Mouse (Mus musculus) kidney, adult 2 months (tissue): ENCODE measurements around the gene Ppp1r3f.

Experiments
- CTCF ChIP-seq: fragments of 200-500 bp; conservative IDR thresholded peaks from 2 replicates; pipeline ENCODE4 v1.5.1; 2011; ENCODE audit warnings: low read depth, mild to moderate bottlenecking, control low read depth, low read length, moderate library complexity, mixed read lengths; ENCODE audit not compliant: insufficient read depth, insufficient read length
- POLR2A ChIP-seq: fragments of 200-500 bp; IDR thresholded peaks from one replicate; pipeline ENCODE4 v1.6.1; 2011; ENCODE audit warnings: low read depth, low read length, control low read depth

DNA sequence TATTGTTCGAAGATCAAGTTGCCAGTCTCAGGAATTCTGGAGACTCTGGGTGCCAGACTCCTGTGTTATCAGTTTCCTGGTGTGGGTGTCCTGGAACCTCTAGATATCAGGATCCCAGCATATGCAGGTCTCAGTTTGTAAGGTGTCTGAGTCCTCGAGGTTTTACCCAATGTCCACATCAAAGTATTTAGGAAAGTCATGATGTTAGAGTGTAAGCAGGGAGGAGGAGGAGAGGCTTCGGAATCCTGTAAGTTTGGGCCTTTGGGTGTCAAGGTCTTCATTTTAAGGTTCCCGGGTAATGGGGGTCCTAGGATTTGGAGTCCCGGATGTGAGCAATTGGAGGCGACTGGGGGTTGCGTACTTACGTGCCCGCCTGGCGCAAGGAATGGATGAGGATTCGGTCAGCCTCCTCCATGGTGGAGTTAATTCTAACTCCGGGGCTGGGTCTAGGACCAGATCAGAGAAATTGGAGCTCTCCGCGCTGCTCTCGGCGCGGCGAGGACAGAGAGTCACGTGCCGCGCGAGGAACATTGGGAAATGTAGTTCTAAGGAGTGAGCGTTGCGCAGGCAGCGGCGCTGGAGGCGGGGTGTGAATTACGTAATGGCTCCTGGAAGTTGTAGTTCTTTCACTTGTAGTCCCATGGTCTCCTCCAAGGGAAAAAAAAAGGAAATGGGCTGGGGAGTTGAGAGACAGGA lies 30.9 kb upstream of the Ppp1r3f start, which contains the start of gene Ccdc22:
- TF ChIP-seq CTCF (no peak), POLR2A (no peak)
